Mouse (Mus musculus) erythroblast, embryonic 14.5 days (primary cell): ENCODE measurements around the gene Atxn7l3.

ENCODE experiments used
- GATA1 ChIP-seq: IDR thresholded peaks from 2 replicates; pipeline ENCODE4 v1.6.1; 2012; ENCODE audit warnings: low read length, inconsistent platforms, mixed read lengths
- TAL1 ChIP-seq: IDR thresholded peaks from 3 replicates; pipeline ENCODE4 v1.6.1; 2012; ENCODE audit warnings: low read length, inconsistent platforms, mixed read lengths

- TF ChIP-seq GATA1 (no peak), TAL1 (no peak)
These were observed 23.0 kb upstream of the Atxn7l3 start, which contains the start of gene Ubtf for GRCm38 (mm10) chr11:102319410-102319792.
